Mouse (Mus musculus) spleen, adult 18-20 months (tissue): Measurements from ENCODE around the gene Klhl40.

Experiments used
- DNase-seq, 2 experiments: peaks; one replicate each; pipeline ENCODE4 v3.0.0; 2022; ENCODE audit warnings: mixed read lengths in 2 of 2

Gene Klhl40

GRCm38 (mm10) chr9:121784801-121785200 is 7.4 kb downstream of the Klhl40 start:
- DNase-seq, result no peak

DNA sequence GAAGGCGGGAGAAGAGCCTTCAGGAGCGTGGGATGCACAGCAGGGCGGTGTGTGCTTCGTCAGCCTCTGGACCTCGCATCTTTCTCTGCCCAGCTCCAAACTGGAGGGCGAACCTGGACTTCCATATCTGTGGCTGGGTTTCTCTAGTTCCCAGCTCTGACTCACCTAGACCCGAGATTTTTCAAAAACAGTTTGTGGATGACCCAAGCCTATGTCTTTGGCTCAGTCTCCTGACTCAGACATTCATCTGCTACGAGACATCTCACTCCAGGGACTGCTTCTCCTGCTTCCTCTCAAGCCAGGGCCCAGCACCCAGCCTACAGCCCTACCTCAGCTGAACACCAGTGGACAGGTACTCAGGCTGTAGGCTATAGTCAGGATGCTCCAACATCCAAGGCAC is 7.9 kb downstream of the Klhl40 start:
- no peak for DNase-seq

DNA sequence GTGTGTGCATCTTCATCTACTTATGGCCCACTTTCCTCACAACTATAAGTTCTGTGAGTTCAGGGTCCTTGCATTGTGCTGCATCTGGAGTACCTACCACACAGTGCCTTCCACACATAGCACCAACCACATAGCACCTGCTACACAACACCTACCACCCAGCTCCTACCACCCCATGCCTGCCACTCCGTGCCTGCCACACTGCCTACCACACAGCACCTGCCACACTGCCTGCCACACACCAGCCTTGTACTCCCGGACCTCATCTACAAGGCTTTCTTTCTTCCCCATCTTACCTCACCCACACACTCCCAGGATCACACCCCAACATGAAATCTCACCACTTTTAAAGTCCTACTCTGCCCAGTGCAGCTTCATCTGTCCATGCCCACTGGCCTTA is 9.0 kb downstream of the Klhl40 start:
- DNase-seq, result no peak

DNA sequence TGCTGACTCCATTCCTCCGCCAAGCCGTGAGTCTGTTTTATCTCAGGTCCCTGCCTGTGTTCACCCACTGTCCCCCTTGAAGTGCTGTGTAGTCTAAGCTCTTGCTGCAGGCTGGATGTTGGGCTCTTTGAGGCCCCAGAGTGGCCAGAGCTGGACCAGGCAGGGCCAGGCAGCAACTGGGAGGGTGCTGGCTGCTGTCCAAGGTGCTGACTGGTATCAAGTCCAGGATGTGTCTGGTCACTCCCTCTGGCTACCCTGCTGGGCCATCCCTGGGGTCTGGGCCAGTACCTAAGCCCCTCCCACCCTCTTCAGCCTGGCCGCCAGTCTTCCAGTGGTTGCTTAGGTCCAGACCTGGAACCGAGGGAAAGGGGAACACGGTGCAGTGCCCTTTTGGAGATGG is 13.8 kb downstream of the Klhl40 start:
- peak in 1 of 2 experiments; percentile 21 for DNase-seq

- DNase-seq, result no peak
Observed at GRCm38 (mm10) chr9:121791757-121792521, 14.5 kb downstream of the Klhl40 start, which contains the start of gene Hhatl. TSS of gene Hhatl (minus strand) at chr9:121792507.

DNA sequence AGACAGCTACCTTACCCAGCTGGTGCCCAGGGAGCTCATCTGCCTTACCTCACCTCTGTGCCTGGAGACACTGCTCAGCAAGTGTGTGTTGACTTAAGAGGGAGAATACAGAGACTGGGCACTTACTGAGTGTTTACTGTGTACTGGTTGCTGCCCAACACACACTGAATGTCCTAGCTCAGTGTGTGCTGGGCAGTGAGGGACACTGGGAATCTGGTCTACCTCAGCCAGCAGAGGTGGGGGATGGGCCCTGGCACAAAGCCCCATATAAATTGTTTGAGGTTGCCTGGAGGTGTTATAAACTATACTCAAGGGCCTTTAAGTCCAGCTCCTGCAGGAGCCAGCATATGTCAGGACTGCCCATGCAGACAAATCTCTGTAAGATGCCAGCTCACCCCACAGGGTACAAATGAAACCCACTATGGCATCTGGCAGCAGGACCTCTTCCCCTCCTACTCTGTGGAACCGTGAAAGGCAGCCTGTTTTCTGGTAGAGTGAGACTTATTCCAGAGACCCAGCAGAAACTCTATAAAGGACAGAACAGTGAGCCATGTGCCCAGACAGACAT is 17.6 kb downstream of the Klhl40 start:
- no peak for DNase-seq

DNA sequence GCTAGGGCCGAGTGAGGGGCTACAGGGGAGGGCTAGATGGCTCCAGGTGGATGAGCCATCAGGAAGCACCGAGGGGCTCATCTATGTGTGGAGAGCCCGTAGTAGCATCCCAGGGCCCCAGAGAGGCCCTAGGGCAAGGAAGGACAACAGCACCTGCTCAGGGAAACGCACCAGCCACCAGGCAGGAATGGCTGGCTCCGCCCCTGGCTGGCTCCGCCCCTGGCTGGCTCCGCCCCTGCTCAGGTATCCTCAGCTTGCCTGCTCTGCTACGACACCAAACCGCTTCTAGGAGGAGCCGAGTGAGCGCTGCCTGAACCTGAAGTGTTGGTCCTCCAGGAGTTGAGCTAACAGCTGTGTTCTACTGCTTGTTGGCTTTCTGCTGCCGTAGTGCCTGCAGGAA is 20.3 kb downstream of the Klhl40 start:
- no peak for DNase-seq

GRCm38 (mm10) chr9:121798887-121799520 is 21.6 kb downstream of the Klhl40 start:
- no peak for DNase-seq

- DNase-seq, result no peak
Observed at GRCm38 (mm10) chr9:121802747-121803146, 25.3 kb downstream of the Klhl40 start.

DNA sequence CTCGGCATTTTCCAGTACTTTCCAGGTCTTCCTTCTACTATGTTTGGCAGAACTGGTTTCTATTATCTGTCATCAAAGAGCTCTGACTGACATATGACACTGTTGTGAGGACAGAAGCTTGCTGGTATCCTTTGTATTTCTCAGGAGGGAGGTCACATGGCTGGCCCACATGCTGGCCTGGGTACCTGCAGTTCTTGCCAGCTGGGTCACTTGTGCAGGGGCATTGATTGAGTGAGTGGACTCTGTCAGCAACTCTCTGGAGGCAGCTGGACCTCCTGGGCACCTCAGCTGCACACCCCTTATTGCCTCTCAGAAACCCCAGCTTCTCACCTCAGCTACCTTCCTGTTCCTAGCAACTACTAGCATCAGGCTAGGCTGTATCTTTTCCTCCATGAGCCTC is 30.1 kb downstream of the Klhl40 start:
- DNase-seq, result no peak

- no peak for DNase-seq
Observed at GRCm38 (mm10) chr9:121807947-121808346, 30.5 kb downstream of the Klhl40 start.

GRCm38 (mm10) chr9:121808511-121808910 is 31.1 kb downstream of the Klhl40 start:
- no peak for DNase-seq

- no peak for DNase-seq
Observed at GRCm38 (mm10) chr9:121810081-121810821, 32.8 kb downstream of the Klhl40 start.

GRCm38 (mm10) chr9:121815183-121815582 is 37.8 kb downstream of the Klhl40 start:
- DNase-seq, result no peak

DNA sequence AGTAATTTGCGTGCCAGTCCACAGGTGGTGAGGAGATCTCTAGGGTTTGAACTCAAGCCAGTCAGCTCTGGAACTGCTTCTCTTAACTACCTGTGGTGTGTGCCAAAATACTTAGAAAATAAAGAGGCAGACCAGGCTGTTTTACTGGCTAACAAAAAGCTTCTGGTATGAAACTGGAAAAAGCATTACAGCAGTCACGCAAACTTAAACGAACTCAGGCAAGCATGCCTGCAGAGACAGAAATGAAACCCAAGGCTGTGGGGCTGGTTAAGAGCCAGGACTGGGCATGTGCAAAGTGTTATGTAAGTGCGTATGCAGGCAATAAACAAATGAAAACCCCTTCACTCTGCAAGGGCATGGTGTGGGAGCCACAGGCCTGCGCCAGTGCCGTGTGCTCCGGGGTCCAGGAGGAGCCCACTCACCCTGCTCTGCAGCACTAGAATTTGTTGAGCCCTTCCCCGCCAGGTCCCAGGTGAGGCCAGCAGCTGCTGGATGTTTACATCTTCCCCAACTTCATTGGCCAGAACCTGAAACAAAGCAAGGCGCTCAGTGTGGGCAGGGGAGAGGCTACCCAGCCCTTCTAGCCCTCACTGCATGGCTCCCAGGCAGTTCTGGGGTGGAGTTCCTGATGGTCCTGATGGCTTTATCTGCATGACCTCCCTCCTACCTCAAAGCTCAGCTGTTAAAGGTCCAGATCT is 41.8 kb downstream of the Klhl40 start:
- no peak for DNase-seq

DNA sequence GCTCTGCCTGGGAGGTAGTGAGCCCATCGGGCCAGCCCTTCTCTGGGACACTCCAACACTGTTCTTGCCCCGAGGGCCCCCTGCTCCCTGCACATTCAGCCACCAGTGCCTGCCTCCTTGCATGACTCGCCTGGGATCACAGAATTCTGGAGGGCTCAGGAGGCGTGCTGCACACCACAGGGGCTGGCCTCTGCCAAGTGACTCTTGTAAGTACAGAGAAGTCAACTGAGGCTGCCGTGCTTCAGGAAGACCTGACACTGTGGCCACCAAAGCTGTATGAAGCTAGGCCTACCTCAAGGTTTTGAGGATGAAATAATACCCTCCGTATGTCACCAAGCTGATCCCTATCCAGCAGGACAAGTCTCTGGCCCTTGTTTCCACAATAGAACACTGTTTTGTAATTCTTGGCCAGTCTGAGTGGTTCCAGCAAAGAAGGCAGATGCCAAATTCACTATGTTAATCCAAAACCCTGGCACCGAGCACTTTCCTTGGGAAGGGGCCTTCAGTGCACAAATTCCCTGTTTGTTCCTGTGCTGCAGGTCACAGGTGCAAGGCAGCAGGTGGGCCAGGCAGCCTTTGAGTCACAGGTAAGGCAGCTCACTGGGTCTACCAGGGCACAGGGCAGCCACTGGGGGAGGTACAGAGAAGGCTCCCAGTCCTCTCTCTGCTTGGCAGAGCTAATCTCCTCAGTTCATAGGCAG is 42.5 kb downstream of the Klhl40 start:
- DNase-seq, result no peak

DNA sequence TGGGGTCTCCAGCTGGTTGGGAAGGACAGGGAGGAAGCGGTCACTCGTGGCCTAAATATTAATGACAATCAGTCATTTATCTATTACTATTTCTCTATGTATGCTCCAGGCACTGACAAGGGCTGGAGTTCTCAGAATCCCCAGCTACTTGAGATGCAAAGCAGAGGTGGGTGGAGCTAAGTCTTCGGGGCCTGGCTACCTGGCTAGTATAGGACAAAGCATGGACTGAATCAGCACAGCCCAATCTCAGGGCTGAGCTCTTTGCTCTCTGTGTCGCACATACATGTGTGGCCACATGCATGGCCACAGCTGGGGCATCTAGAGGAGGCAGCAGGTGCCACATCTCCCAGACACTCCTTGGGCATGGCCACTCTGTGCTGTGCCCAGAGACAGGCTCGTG is 43.4 kb downstream of the Klhl40 start:
- DNase-seq, result no peak

DNA sequence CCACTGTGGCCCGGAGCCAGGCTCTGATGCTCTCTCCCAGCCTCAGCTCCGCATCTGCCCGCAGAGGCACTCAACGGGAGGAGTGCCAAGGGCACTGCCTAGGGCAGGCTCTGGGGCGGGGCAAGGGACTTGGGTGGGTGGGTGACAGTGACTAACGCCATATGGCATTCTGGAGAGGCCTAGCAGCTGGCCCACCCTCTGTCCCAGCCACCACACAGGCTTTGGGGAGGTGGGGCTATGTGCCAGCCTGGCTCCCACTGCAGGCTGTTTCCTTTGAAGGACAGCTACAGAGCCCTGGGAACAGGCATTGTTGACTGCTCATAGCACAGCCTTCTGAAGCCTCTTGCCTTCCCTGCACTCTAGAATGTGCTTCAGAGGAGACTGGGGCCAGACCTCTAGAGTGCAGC is 45.2 kb downstream of the Klhl40 start:
- no peak for DNase-seq

DNA sequence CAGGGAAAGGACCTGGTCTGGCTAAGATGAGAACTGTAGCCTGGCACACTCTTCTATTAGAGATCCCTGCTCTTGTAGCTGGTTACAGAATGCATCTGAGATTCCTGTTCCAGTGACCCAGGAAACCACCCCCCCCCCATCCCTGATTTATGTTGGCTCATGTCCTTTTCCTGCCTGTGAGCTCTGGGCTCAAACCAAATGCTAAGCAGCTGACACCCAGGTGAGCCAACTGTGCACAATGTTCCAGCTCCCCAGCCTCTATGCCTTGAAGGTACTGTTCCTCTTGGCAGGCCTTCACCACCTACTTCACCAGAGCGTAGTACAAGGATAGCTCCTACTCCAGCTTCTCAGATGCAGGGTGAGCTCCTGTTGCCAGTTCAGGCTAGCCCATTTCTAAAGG is 45.6 kb downstream of the Klhl40 start:
- DNase-seq, result no peak

- DNase-seq, result no peak
Observed at GRCm38 (mm10) chr9:121823991-121824390, 46.6 kb downstream of the Klhl40 start.

DNA sequence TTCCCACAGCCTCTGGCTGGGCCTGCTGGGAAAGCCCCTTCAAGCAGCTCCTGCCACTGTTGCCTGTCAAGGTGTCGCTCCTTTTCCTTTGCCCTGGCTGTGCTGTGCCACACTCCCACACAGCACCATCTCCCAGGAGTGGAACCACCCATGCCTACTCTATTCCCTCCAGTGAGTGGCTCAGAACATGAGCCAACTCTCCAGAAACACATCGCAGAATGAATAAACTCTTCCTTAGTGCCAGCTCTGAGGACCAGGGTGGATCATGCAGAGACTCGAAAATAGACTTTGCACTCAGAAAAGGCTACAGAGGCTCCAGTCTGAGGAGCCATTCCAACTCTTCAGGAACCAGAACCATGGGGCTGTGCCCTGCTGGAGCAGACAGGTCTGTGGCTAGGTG is 48.9 kb downstream of the Klhl40 start:
- no peak for DNase-seq

GRCm38 (mm10) chr9:121828314-121828713 is 50.9 kb downstream of the Klhl40 start:
- DNase-seq, result no peak
